Mouse (Mus musculus) liver, embryonic 15.5 days (tissue): Measurements from ENCODE around the gene BC004004. TPM values are rescaled to one million over a fixed set of nuclear protein-coding genes. Genes with fewer than 3 reads are reported as not detected.

Experiments used
- ATAC-seq: fragments of 200-750 bp; cut with Nextera tagmentation; 2 replicates; pipeline ENCODE4 v1.8.0; 2017; ENCODE audit warnings: moderate number of reproducible peaks, mild to moderate bottlenecking, moderate library complexity; ENCODE audit not compliant: insufficient read depth
- H3K27ac ChIP-seq: fragments of 300-500 bp; sonication (generic); replicated peaks from 2 replicates; pipeline ENCODE4 v1.5.1; 2015; ENCODE audit warnings: mild to moderate bottlenecking, inconsistent platforms
- H3K27me3 ChIP-seq: fragments of 300-500 bp; sonication (generic); 2 replicates; pipeline ENCODE4 v1.6.1; 2015; ENCODE audit warnings: mild to moderate bottlenecking, inconsistent platforms
- H3K36me3 ChIP-seq: fragments of 300-500 bp; sonication (generic); replicated peaks from 2 replicates; pipeline ENCODE4 v1.6.1; 2015; ENCODE audit warnings: moderate library complexity, mild to moderate bottlenecking, inconsistent platforms
- H3K4me1 ChIP-seq: fragments of 300-500 bp; sonication (generic); replicated peaks from 2 replicates; pipeline ENCODE4 v1.6.1; 2015; ENCODE audit warnings: inconsistent platforms
- H3K4me2 ChIP-seq: fragments of 300-500 bp; sonication (generic); 2 replicates; pipeline ENCODE4 v1.6.1; 2015; ENCODE audit warnings: moderate library complexity, mild to moderate bottlenecking, inconsistent platforms
- H3K4me3 ChIP-seq: fragments of 300-500 bp; sonication (generic); replicated peaks from 2 replicates; pipeline ENCODE4 v1.5.1; 2015; ENCODE audit warnings: mild to moderate bottlenecking, inconsistent platforms
- H3K9ac ChIP-seq: fragments of 300-500 bp; sonication (generic); 2 replicates; pipeline ENCODE4 v1.6.1; 2015; ENCODE audit warnings: moderate library complexity, mild to moderate bottlenecking, inconsistent platforms
- H3K9me3 ChIP-seq: fragments of 300-500 bp; sonication (generic); replicated peaks from 2 replicates; pipeline ENCODE4 v1.6.1; 2016; ENCODE audit warnings: inconsistent platforms
- WGBS: fragments of 180-500 bp; shearing (Covaris S2); methylation state at CpG from one replicate; pipeline ENCODE4 v1.1.7; 2015; ENCODE audit warnings: mixed read lengths; ENCODE audit not compliant: insufficient replicate concordance; 5-methylcytosine and 5-hydroxymethylcytosine counted together
- polyA plus RNA-seq: library from polyadenylated mRNA; unstranded; fragments of >200 nt; fragmentation: Nextera tagmentation; extraction: Ambion mirVana; gene quantifications from 2 replicates; pipeline ENCODE4 v1.2.1, GENCODE M21; 2015

Gene BC004004
- polyA plus RNA-seq, 1 experiment from 2014 or later: 62.7 TPM

DNA sequence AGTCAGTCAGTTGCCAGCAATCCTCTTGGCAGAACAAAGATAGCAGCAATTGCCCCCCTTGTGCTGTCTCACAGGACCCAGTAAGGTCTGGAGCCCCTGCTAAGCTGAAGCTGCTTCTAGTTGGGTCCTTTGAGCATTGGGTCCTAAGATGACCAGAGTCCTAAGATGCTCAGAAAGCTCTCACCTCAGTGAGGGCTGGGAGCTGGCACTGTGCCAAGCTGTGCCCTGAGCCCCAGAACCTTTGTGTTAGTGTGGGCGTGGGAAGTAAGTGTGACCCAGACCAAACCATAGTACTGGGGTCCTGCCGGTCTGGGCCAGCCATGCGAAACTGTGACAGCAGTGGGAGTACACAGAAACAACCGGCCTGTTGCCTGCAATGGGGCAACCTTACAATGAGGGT is 30.7 kb downstream of the BC004004 start:
- no peak overlapping the region for H3K4me3 ChIP-seq
- no peak overlapping the region for H3K9ac ChIP-seq
- no peak for ATAC-seq
- H3K9me3 ChIP-seq: no peaks in the 10 kb centered on the region
- no peaks in the 10 kb centered on the region for H3K27me3 ChIP-seq
- H3K4me2 ChIP-seq: no peak overlapping the region
- H3K4me1 ChIP-seq: peaks cover 24% of the 10 kb centered on the region; the same call in 1 of the 2 replicates
- peaks cover 54% of the 10 kb centered on the region for H3K36me3 ChIP-seq
- WGBS: 79% methylated on average over 4 of the region's 4 CpGs
- H3K27ac ChIP-seq: no peak overlapping the region

DNA sequence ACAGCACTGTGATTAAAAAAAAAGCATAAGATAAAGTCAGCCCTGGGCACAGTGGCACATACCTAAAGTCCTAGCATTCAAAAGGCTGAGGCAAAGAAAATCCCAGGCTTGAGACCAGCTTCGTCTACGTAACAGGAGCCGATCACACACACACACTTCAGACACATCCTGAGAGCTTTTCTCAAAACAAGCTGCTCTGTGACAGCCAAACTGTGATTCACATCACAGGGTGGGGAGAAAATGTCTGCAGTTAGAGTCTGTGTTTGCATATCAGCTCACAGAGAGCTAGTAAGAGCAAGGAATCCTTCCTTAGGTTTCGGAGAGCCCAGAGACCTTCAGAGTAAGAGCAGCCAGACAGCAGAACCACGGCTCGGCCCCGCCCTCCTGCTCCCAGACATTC is 32.3 kb downstream of the BC004004 start:
- Histone ChIP-seq H3K36me3 (peaks cover 43% of the 10 kb centered on the region), H3K4me1 (peaks cover 34% of the 10 kb centered on the region)
- ATAC-seq: no peak

DNA sequence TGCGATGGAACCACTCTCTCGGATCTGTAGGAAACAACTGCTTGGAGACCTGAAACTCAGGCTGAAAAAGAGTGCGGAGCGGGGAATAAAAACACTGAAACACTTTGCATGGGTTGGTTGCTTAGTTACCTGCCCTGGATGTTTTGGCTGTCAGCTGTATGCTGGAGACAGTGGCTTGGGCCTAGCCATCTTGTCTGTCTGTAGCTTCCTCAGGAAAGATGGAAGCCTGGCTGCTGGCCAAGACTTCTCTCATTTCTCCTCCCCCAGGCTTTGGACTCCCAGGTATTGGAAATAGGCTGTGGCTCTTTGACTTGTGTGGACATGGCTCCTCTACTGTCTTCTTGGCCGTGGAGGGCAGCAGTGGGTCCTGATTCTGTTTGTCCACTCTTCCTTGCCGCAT is 32.8 kb downstream of the BC004004 start:
- H3K9me3 ChIP-seq: no peaks in the 10 kb centered on the region
- WGBS: 90% methylated on average over 6 of the region's 6 CpGs
- no peak overlapping the region for H3K27ac ChIP-seq
- H3K27me3 ChIP-seq: peaks cover 5% of the 10 kb centered on the region; the same call in 1 of the 2 replicates
- no peak overlapping the region for H3K9ac ChIP-seq
- H3K4me2 ChIP-seq: no peak overlapping the region
- H3K4me1 ChIP-seq: peaks cover 34% of the 10 kb centered on the region
- ATAC-seq: no peak
- no peak overlapping the region for H3K4me3 ChIP-seq
- peaks cover 43% of the 10 kb centered on the region for H3K36me3 ChIP-seq

More for the DNA sequence above, 32.3 kb downstream of the BC004004 start:
- Histone ChIP-seq H3K4me3 (no peak overlapping the region), H3K27ac (no peak overlapping the region), H3K27me3 (peaks cover 5% of the 10 kb centered on the region; the same call in 1 of the 2 replicates), H3K9ac (no peak overlapping the region), H3K9me3 (no peaks in the 10 kb centered on the region), H3K4me2 (no peak overlapping the region)
- 79% methylated on average over 7 of the region's 7 CpGs for WGBS

DNA sequence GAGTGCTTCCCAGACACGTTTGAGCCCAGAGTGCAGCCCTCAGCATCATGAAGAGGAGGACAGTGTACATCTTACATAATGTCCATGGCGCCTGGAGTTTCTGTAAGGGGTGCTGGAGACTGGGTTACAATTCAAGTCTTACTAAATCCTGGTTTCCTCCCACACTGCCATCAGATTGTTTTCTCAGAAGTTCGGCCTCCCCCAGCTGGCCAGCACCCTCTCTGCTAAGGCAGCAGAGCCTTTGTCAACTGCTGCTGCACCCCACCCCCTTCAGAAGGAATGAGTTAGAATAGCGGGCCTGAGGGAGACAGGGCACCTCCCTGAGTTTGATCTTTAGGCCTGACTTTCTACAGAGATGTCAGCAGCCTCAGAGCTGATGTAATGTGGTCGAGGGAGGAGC is 33.6 kb downstream of the BC004004 start:
- Histone ChIP-seq H3K9ac (no peak overlapping the region), H3K27ac (no peak overlapping the region), H3K4me1 (peaks cover 33% of the 10 kb centered on the region), H3K4me2 (no peak overlapping the region), H3K36me3 (peaks cover 43% of the 10 kb centered on the region), H3K9me3 (no peaks in the 10 kb centered on the region), H3K4me3 (no peak overlapping the region), H3K27me3 (peaks cover 5% of the 10 kb centered on the region; the same call in 1 of the 2 replicates)
- no peak for ATAC-seq
- 52% methylated on average over 5 of the region's 5 CpGs for WGBS

DNA sequence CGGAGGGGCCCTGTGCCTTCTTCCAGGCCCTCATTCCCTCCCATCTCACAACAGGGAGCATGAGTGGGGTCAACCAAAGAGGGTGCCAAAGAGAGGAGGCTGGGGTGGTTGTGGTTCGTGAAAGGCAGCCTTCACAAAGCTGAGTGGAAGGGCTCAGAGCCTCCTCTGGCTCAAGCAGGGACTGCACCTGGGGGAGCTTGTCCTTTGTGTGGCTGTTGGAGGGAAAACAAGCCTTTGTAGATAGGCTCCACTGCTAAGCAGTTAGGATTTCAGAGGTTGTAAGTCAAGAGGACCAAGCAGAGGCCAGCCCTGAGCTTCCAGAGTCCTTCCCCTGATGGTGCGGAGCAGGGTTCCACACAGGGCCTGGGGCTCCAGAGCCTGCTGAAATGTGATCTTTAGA is 34.5 kb downstream of the BC004004 start:
- H3K27ac ChIP-seq: no peak overlapping the region
- no peak overlapping the region for H3K4me2 ChIP-seq
- peaks cover 43% of the 10 kb centered on the region for H3K36me3 ChIP-seq
- peaks cover 27% of the 10 kb centered on the region for H3K4me1 ChIP-seq
- no peak overlapping the region for H3K9ac ChIP-seq
- no peak for ATAC-seq
- H3K4me3 ChIP-seq: no peak overlapping the region
- peaks cover 5% of the 10 kb centered on the region; the same call in 1 of the 2 replicates for H3K27me3 ChIP-seq
- WGBS: 47% methylated on average over 3 of the region's 3 CpGs
- H3K9me3 ChIP-seq: no peaks in the 10 kb centered on the region

DNA sequence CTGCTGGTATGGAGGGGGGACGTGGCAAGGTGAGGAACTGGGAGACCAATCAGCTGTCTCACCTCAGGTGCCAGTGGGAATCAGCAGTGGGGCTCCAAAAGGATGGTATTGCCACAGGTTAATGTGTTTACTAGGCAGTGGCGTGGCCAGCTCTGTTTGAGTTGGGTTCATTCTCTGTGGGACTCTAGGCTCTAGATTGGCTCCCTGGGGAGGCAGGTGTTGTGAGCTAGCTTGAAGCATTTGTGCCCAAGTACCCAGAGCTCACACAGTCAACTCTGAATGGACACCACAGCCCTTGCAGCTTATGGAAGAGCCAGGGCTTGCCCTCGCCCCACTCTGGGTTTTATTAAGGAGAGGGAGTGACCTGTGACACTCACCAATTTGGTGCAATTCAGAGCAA is 35.3 kb downstream of the BC004004 start:
- ATAC-seq: no peak
- Histone ChIP-seq H3K9ac (no peak overlapping the region), H3K4me2 (no peak overlapping the region), H3K4me1 (peaks cover 27% of the 10 kb centered on the region), H3K36me3 (peaks cover 36% of the 10 kb centered on the region), H3K27me3 (peaks cover 5% of the 10 kb centered on the region; the same call in 1 of the 2 replicates), H3K9me3 (no peaks in the 10 kb centered on the region), H3K27ac (no peak overlapping the region), H3K4me3 (no peak overlapping the region)
- 52% methylated on average over 3 of the region's 3 CpGs for WGBS

DNA sequence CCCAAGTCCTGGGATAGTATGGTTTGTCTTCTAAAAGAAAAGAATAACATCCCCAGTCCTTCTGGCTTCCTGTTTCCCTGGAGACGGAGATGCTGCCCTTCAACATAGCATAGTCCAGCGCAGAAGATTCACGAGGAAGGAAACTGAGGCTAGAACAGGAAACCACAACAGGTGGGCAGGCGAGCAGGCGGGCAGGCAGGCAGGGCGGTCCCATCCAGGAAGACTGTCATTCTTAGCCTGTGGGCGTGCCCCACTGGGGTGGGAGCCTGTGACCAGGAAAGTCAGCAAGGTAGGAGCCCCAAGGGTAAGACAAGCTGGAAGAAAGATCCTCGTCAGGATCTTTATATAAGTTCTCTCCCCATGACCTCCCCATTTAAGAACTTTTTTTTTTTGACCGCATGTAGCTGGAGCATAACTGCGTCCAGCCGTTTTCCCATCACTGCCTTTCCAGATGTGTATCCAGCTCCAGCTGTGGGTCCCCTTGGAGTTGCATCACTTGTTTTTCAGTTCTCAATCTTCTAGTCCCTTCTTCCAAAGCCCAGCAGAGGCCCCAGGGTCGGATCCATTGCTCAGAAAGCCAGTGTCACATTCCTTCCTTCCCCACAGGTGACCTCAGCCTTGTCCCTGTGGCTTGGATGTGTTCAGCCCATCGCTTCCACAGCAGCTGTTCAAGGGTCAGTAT is 35.9 kb downstream of the BC004004 start:
- Histone ChIP-seq H3K27ac (no peak overlapping the region), H3K4me1 (peaks cover 27% of the 10 kb centered on the region), H3K4me2 (peak overlapping the region; percentile 30), H3K4me3 (no peak overlapping the region), H3K9ac (no peak overlapping the region), H3K36me3 (peaks cover 31% of the 10 kb centered on the region), H3K27me3 (peaks cover 5% of the 10 kb centered on the region; the same call in 1 of the 2 replicates), H3K9me3 (no peaks in the 10 kb centered on the region)
- 16% methylated on average over 13 of the region's 13 CpGs for WGBS
- no peak for ATAC-seq

DNA sequence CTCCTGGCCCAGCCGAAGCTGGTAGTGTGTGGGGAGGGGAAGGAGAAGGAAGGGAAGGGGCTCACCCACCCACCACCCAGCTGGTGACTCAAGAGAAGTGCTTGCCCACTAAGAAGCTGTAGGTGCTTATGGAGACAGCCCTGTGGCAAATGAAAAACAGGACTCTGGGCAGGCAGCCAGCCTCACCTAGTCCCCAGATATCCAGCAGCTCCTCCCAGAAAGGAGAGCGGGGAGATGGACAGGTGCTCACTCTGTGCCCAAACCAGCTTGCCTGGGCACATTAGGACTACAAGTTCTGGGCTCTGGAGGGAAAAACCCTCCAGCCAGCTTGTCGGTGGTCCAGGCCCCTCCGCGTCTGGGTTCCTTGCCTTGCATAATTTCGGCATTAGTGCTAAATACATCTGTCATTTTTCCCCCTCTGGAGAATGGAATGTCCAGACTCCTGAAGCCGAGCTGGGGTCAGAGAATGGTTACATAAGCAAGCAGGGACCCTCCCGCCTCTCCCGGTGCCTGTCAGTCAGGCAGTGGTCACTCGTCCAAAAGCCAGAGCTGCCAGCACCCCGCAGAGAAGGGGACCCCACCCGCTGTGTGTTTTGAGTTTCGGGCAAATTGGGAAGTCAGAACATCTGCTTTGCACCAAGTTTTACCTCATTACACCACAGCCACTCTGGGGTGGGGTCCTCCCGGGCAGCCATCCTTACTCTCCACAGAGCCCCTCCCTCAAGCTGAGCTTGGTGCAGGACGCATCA is 36.6 kb downstream of the BC004004 start:
- Histone ChIP-seq H3K27ac (no peak overlapping the region), H3K4me2 (peak overlapping the region; percentile 30)

DNA sequence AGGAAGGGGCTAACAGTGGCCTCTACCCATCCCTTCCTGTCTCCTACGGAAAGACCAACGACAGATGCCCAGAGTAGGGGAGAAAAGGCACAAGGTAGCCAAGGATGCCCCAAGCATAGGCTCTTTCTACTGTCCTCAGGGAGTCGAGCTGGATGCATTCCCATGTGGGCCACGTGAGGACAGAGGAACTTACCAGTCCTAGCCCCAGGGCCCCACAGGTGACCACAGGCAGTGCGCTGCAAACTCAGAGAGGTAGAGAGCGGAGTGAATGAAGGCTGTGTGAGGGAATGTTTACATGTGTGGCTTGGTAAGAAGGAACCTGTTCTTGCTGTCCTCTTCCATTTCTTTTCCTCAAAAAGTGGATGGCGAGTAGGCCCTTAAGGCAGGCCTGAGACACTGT is 37.3 kb downstream of the BC004004 start:
- no peak overlapping the region for H3K9ac ChIP-seq
- H3K9me3 ChIP-seq: no peaks in the 10 kb centered on the region
- no peak for ATAC-seq
- peaks cover 18% of the 10 kb centered on the region for H3K36me3 ChIP-seq
- H3K4me1 ChIP-seq: peaks cover 27% of the 10 kb centered on the region
- peaks cover 5% of the 10 kb centered on the region; the same call in 1 of the 2 replicates for H3K27me3 ChIP-seq
- H3K4me2 ChIP-seq: peak overlapping the region; percentile 30; the same call in 1 of the 2 replicates
- H3K27ac ChIP-seq: no peak overlapping the region
- no peak overlapping the region for H3K4me3 ChIP-seq
- WGBS: 27% methylated on average over 7 of the region's 7 CpGs

More for the DNA sequence above, 36.6 kb downstream of the BC004004 start:
- no peak for ATAC-seq
- H3K9me3 ChIP-seq: no peaks in the 10 kb centered on the region
- H3K36me3 ChIP-seq: peaks cover 24% of the 10 kb centered on the region
- H3K4me1 ChIP-seq: peaks cover 27% of the 10 kb centered on the region
- no peak overlapping the region for H3K9ac ChIP-seq
- 21% methylated on average over 15 of the region's 15 CpGs for WGBS
- H3K4me3 ChIP-seq: no peak overlapping the region
- peaks cover 5% of the 10 kb centered on the region; the same call in 1 of the 2 replicates for H3K27me3 ChIP-seq

DNA sequence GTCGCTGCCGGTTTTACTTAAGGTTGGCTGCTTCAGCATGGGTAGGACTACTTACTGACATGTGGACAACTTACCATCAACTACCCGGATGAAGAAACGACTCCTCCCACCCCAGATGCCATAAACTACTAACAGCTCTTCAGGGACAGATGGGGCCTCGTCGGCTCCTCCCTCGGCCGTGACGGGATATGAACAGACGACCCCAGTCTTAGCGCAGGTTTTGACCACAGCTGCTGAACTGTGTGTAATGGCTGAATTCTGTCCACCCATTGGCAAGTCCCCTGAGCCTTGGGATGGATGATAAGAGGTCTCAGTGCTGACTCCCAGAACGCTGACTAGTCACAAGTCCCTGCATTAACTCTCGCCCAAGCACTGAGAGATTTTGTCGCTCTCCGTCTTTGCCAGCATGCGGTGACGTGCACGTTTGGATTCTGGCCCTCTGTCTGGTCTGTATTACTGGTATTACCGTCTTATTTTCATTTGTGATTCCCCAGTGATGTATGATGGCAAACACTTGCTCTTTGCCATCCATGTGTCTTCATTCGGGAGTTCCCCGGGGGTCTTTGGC is 41.6 kb downstream of the BC004004 start:
- Histone ChIP-seq H3K9ac (no peak overlapping the region), H3K4me2 (no peak overlapping the region), H3K4me1 (peaks cover 8% of the 10 kb centered on the region), H3K4me3 (no peak overlapping the region), H3K27ac (no peak overlapping the region), H3K9me3 (no peaks in the 10 kb centered on the region; the same call in 1 of the 2 replicates), H3K36me3 (no peaks in the 10 kb centered on the region), H3K27me3 (no peaks in the 10 kb centered on the region; the same call in 1 of the 2 replicates)
- no peak for ATAC-seq
- 71% methylated on average over 21 of the region's 21 CpGs for WGBS

DNA sequence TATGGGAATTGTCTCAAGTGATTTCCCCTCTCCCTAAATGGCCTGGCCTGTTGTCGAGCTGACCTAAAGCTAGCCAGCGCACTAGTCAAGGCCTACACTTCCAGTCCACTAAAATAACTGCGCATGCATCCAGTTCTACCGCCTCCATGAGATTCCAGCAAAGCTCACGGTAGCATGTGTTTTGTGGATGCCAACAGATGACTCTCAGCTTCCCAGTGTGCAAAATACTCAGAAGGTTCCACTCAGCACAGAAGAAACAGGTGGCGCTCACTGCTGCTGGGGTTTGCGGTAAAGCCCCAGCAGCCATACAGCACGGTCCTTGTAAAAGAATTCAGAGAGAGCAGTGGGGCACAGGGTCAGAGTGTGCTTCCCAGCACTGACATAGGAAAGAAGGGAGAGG is 43.0 kb downstream of the BC004004 start:
- Histone ChIP-seq H3K9me3 (no peaks in the 10 kb centered on the region; the same call in 1 of the 2 replicates), H3K27me3 (no peaks in the 10 kb centered on the region), H3K9ac (no peak overlapping the region), H3K36me3 (no peaks in the 10 kb centered on the region), H3K4me3 (no peak overlapping the region), H3K4me2 (no peak overlapping the region), H3K4me1 (no peaks in the 10 kb centered on the region), H3K27ac (no peak overlapping the region)
- ATAC-seq: no peak
- WGBS: 81% methylated on average over 8 of the region's 8 CpGs
